8 mouse cellular contexts compared by ENCODE assay signal in the genomic region with DNA sequence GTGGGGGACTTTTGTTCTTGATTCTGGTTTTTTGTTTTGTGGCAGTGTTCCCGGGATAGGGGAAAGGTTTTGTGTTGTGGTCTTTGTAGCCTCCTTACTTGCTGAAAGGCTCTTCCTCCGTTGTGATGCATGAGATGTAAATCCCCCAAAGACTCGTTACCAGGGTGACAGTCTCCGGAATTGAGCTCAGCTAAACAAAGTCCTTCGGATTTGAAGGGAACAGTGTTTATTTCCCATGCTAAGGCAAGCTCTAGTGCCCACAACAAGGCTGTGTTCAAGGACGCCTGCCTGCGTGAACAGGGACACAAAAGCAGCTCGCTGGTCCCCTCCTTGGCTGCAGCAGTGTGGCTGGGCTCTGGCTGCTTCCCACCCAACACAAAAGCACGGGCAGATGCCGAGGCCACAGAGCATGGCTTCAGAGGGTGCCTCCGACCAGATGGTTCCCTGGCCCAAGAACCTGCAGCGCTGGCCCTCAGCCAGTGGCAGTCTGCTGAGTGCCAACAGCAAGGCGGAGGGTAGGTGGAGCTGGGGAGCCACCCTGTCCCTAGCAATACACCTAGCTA.
A peak's percentile ranks its signal among the peaks of the same experiment; 100 is the strongest.
DNase-seq lines count a peak whose midpoint lies in the region; ATAC-seq and TF ChIP-seq lines count a peak whose summit lies in the region.

No protein-coding gene starts in this region.

- DNase-seq in kidney, postnatal 10 days: peak; percentile 43
- DNase-seq in heart, embryonic 10.5 days (ENCODE audit: low spot score): no peak
- peak; percentile 86 to 94 for DNase-seq in layer of hippocampus, postnatal 14 days (ENCODE audit: low spot score in 2 of 2)
- peak; percentile 64 for DNase-seq in stomach, postnatal 0 days (ENCODE audit: low spot score)
- DNase-seq in spleen, postnatal 10 days (ENCODE audit: low spot score in 2 of 2): no peak

- no peak for ATAC-seq in kidney, embryonic 15.5 days (replicated peaks; ENCODE audit: low FRiP score)
- peak; percentile 90 for ATAC-seq in midbrain, embryonic 12.5 days (ENCODE audit: low FRiP score, low read depth)
- peak; percentile 41 for ATAC-seq in stomach, postnatal 0 days (ENCODE audit: low FRiP score, low TSS enrichment)

- peaks cover 11% of the 10 kb centered on the region; the same call in 1 of the 2 replicates for H3K4me1 ChIP-seq in kidney, embryonic 15.5 days
- H3K4me1 ChIP-seq in cortical plate, adult 2 months (ENCODE audit: control insufficient read depth, insufficient read depth, low read length): peaks cover 29% of the 10 kb centered on the region
- H3K4me1 ChIP-seq in heart, embryonic 10.5 days: peaks cover 28% of the 10 kb centered on the region
- peaks cover 78% of the 10 kb centered on the region for H3K4me1 ChIP-seq in midbrain, embryonic 12.5 days
- 0 out of 2 replicates have a peak, but pooled peaks cover 3% of the 10 kb centered on the region for H3K4me1 ChIP-seq in stomach, postnatal 0 days (replicated peaks; ENCODE audit: control insufficient read depth, insufficient read depth)

- no peaks in the 10 kb centered on the region for H3K27me3 ChIP-seq in kidney, embryonic 15.5 days
- H3K27me3 ChIP-seq in heart, embryonic 10.5 days (ENCODE audit: insufficient read depth, poor library complexity, severe bottlenecking): peaks cover 11% of the 10 kb centered on the region
- H3K27me3 ChIP-seq in midbrain, embryonic 12.5 days: peaks cover 5% of the 10 kb centered on the region; the same call in 1 of the 2 replicates
- no peaks in the 10 kb centered on the region for H3K27me3 ChIP-seq in stomach, postnatal 0 days (ENCODE audit: control insufficient read depth, insufficient read depth, low read length)

- no peak overlapping the region for H3K4me3 ChIP-seq in kidney, embryonic 15.5 days (replicated peaks)
- no peak overlapping the region for H3K4me3 ChIP-seq in cortical plate, adult 2 months (ENCODE audit: insufficient read depth, low read length)
- H3K4me3 ChIP-seq in heart, embryonic 10.5 days: no peak overlapping the region
- H3K4me3 ChIP-seq in midbrain, embryonic 12.5 days: no peak overlapping the region
- H3K4me3 ChIP-seq in stomach, postnatal 0 days (ENCODE audit: low read depth, low read length): no peak overlapping the region

- 48% methylated on average over 13 of the region's 13 CpGs for whole genome bisulfite sequencing in kidney, embryonic 15.5 days
- 49% methylated on average over 13 of the region's 13 CpGs for WGBS in heart, embryonic 10.5 days
- 6% methylated on average over 13 of the region's 13 CpGs for WGBS in midbrain, embryonic 12.5 days
- 39% methylated on average over 13 of the region's 13 CpGs for WGBS in stomach, postnatal 0 days

- H3K4me2 ChIP-seq in kidney, embryonic 15.5 days: no peak overlapping the region
- peak overlapping the region; percentile 33 for H3K4me2 ChIP-seq in midbrain, embryonic 12.5 days (replicated peaks)
- no peak overlapping the region for H3K4me2 ChIP-seq in stomach, postnatal 0 days (replicated peaks; ENCODE audit: low read depth)

- no peaks in the 10 kb centered on the region for H3K9me3 ChIP-seq in kidney, embryonic 15.5 days (replicated peaks)
- no peaks in the 10 kb centered on the region for H3K9me3 ChIP-seq in heart, embryonic 10.5 days
- no peaks in the 10 kb centered on the region for H3K9me3 ChIP-seq in midbrain, embryonic 12.5 days
- no peaks in the 10 kb centered on the region for H3K9me3 ChIP-seq in stomach, postnatal 0 days (ENCODE audit: control insufficient read depth, low read length)

- no peak overlapping the region for H3K9ac ChIP-seq in kidney, embryonic 15.5 days
- H3K9ac ChIP-seq in midbrain, embryonic 12.5 days (replicated peaks): peak overlapping the region; percentile 43
- H3K9ac ChIP-seq in stomach, postnatal 0 days (ENCODE audit: low read length): no peak overlapping the region

- no peak for TF ChIP-seq EP300 in stomach, postnatal 0 days (optimal IDR thresholded peaks at IDR 0.05)

- H3K27ac ChIP-seq in kidney, embryonic 15.5 days: no peak overlapping the region
- H3K27ac ChIP-seq in cortical plate, adult 2 months (ENCODE audit: insufficient read depth, low read length): peak overlapping the region; percentile 39
- peak overlapping the region; percentile 50; the same call in 1 of the 2 replicates for H3K27ac ChIP-seq in heart, embryonic 10.5 days
- H3K27ac ChIP-seq in midbrain, embryonic 12.5 days (replicated peaks): peak overlapping the region; percentile 97
- no peak overlapping the region for H3K27ac ChIP-seq in stomach, postnatal 0 days (replicated peaks)

- no peak for TF ChIP-seq POLR2A in cortical plate, adult 2 months (IDR thresholded peaks at IDR 0.05; ENCODE audit: extremely low read depth, insufficient read depth, low read length)

- TF ChIP-seq CTCF in cortical plate, adult 2 months (IDR thresholded peaks at IDR 0.05; ENCODE audit: extremely low read depth, insufficient read depth, low read length): no peak
- peak; percentile 46 for TF ChIP-seq CTCF in stomach, postnatal 0 days (IDR thresholded peaks at IDR 0.05; ENCODE audit: low read depth)

- no peaks in the 10 kb centered on the region for H3K36me3 ChIP-seq in kidney, embryonic 15.5 days
- no peaks in the 10 kb centered on the region for H3K36me3 ChIP-seq in heart, embryonic 10.5 days
- H3K36me3 ChIP-seq in midbrain, embryonic 12.5 days: no peaks in the 10 kb centered on the region
- H3K36me3 ChIP-seq in stomach, postnatal 0 days (ENCODE audit: control insufficient read depth, insufficient read depth, low read length): no peaks in the 10 kb centered on the region

Comparison
In these comparisons a context has a peak if more than half of its experiments do, and no peak if none do; other contexts are left out.
1. DNase-seq: peak in kidney, postnatal 10 days (single experiment), layer of hippocampus, postnatal 14 days (2 of 2) and stomach, postnatal 0 days (single experiment); none in heart, embryonic 10.5 days (single experiment) and spleen, postnatal 10 days (0 of 2).
2. H3K27ac ChIP-seq: peak in cortical plate, adult 2 months (single experiment), heart, embryonic 10.5 days (single experiment) and midbrain, embryonic 12.5 days (single experiment); none in kidney, embryonic 15.5 days (single experiment) and stomach, postnatal 0 days (single experiment).